Comparison of ENCODE assay signal across 28 mouse cellular contexts in the genomic region with DNA sequence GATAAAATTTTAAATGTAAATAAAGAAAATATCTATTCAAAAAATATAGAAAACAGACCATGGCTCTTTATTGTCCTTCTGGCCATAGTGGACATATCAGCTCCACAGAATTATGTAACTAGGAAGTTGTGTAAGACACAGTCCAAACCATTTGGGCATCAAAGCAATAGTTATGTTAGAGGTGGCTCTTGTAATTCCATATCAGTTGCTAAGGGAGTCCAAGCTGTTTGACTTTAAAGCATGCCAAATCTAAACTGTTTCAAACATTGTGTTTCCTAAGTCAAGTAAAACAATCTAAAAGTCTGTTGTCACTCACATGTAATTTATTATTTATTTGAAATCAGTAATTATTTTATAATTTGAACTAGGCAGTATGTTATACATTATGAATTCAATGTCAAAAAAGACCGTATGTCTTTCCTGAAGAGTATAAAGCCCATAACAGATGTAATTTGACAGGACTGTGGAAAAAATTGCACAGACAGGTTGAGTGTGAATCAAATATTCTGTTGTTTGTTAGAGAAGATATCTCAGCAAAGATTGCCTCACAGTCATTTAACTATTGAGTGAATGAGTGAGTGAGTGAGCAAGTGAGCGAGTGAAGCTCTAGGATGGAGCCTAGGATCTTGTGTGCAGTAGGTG.
DNase-seq lines count a peak whose midpoint lies in the region; ATAC-seq and TF ChIP-seq lines count a peak whose summit lies in the region.
"Had no signal": no experiment of that assay in that cellular context is flagged by ENCODE, and none has a peak within 500 bp of the region (broad histone marks: within the 10 kb centered on the region; RNA-seq: fewer than 3 reads in every experiment).

No protein-coding gene starts in this region.

- WGBS in forebrain, embryonic 15.5 days, result 69% methylated on average over 2 of the region's 2 CpGs
- WGBS in forebrain, embryonic 12.5 days, result 92% methylated on average over 2 of the region's 2 CpGs
- WGBS in liver, adult 2 months, result 79% methylated on average over 2 of the region's 2 CpGs
- WGBS in liver, embryonic 11.5 days, result 75% methylated on average over 2 of the region's 2 CpGs
- 87% methylated on average over 2 of the region's 2 CpGs for WGBS in intestine, postnatal 0 days

- ATAC-seq in forebrain, embryonic 15.5 days (replicated peaks), result peak; percentile 61; the same call in 1 of the 2 replicates
- no peak for ATAC-seq in forebrain, embryonic 12.5 days (ENCODE audit: low FRiP score)
- ATAC-seq in liver, embryonic 11.5 days (replicated peaks; ENCODE audit: low FRiP score), result no peak
- no peak for ATAC-seq in granulocyte monocyte progenitor cell, adult 5-6 weeks (replicated peaks; ENCODE audit: poor library complexity, severe bottlenecking)
- ATAC-seq in intestine, postnatal 0 days, result no peak
- ATAC-seq: CD4-positive, CD25-positive, alpha-beta regulatory T cell, adult 4 months; hindbrain, embryonic 16.5 days; intestine, embryonic 15.5 days had no signal

- no peak overlapping the region for H3K9ac ChIP-seq in forebrain, embryonic 15.5 days (replicated peaks)
- no peak overlapping the region for H3K9ac ChIP-seq in forebrain, embryonic 12.5 days
- no peak overlapping the region for H3K9ac ChIP-seq in liver, adult 2 months (ENCODE audit: low read depth, low read length)
- no peak overlapping the region for H3K9ac ChIP-seq in liver, embryonic 11.5 days (ENCODE audit: low read depth, low read length)
- H3K9ac ChIP-seq in intestine, postnatal 0 days (ENCODE audit: low read depth, low read length), result no peak overlapping the region
- H3K9ac ChIP-seq: embryonic facial prominence, embryonic 12.5 days; embryonic facial prominence, embryonic 15.5 days; heart, embryonic 12.5 days; heart, embryonic 15.5 days; hindbrain, embryonic 13.5 days; intestine, embryonic 15.5 days had no signal

- no peak overlapping the region; the same call in 1 of the 2 replicates for H3K27ac ChIP-seq in forebrain, embryonic 15.5 days (replicated peaks)
- no peak overlapping the region for H3K27ac ChIP-seq in forebrain, embryonic 12.5 days
- H3K27ac ChIP-seq in liver, adult 2 months (replicated peaks; ENCODE audit: insufficient read depth, low read depth, low read length), result no peak overlapping the region
- no peak overlapping the region for H3K27ac ChIP-seq in liver, embryonic 11.5 days (ENCODE audit: low read depth, low read length)
- H3K27ac ChIP-seq in intestine, postnatal 0 days (ENCODE audit: low read depth, low read length), result no peak overlapping the region
- H3K27ac ChIP-seq: embryonic facial prominence, embryonic 12.5 days; embryonic facial prominence, embryonic 15.5 days; gastrocnemius, adult 2 months; heart, embryonic 15.5 days; hindbrain, embryonic 10.5 days; hindbrain, embryonic 13.5 days; intestine, embryonic 15.5 days had no signal

- H3K4me1 ChIP-seq in forebrain, embryonic 15.5 days, result no peaks in the 10 kb centered on the region
- H3K4me1 ChIP-seq in forebrain, embryonic 12.5 days, result no peaks in the 10 kb centered on the region
- H3K4me1 ChIP-seq in liver, adult 2 months (ENCODE audit: control insufficient read depth, insufficient read depth, low read length), result no peaks in the 10 kb centered on the region
- H3K4me1 ChIP-seq in liver, embryonic 11.5 days (replicated peaks; ENCODE audit: control insufficient read depth, insufficient read depth, low read length), result no peaks in the 10 kb centered on the region
- H3K4me1 ChIP-seq in intestine, postnatal 0 days (replicated peaks; ENCODE audit: control insufficient read depth, insufficient read depth, low read length), result no peaks in the 10 kb centered on the region
- H3K4me1 ChIP-seq: embryonic facial prominence, embryonic 15.5 days; heart, embryonic 15.5 days; hindbrain, embryonic 10.5 days; hindbrain, embryonic 13.5 days; intestine, embryonic 15.5 days had no signal

- DNase-seq in liver, adult 2 months (ENCODE audit: extremely low read depth, low read depth, low spot score), result peak; percentile 5
- DNase-seq in liver, embryonic 11.5 days (ENCODE audit: low spot score), result no peak
- peak; percentile 40 for DNase-seq in brain, embryonic 18.5 days (ENCODE audit: low read depth, low spot score)
- DNase-seq: adrenal gland, adult 2 months; adrenal gland, postnatal 14 days; cerebellum, adult 11 months; cerebellum, adult 2 months; cerebellum, adult 9-11 months; cerebellum, postnatal 25 days; gastrocnemius, adult 2 months; gastrocnemius, postnatal 14 days; heart, adult 18-20 months; heart, postnatal 10 days; heart, postnatal 36 days; kidney, adult 18-20 months had no signal

- no peak for TF ChIP-seq POLR2A in liver, adult 2 months (IDR thresholded peaks at IDR 0.05; ENCODE audit: extremely low read depth, insufficient read depth, low read length)

- no peak for TF ChIP-seq CTCF in liver, adult 2 months (IDR thresholded peaks at IDR 0.05; ENCODE audit: low read depth, low read length)
- no peak for TF ChIP-seq CTCF in intestine, postnatal 0 days (IDR thresholded peaks at IDR 0.05; ENCODE audit: low read depth)

- H3K79me2 ChIP-seq in liver, adult 2 months (ENCODE audit: control insufficient read depth, insufficient read depth, low read length), result no peaks in the 10 kb centered on the region

- no peak overlapping the region for H3K4me2 ChIP-seq in forebrain, embryonic 15.5 days (replicated peaks)
- H3K4me2 ChIP-seq in forebrain, embryonic 12.5 days, result no peak overlapping the region
- H3K4me2 ChIP-seq in liver, embryonic 11.5 days, result no peak overlapping the region
- H3K4me2 ChIP-seq in intestine, postnatal 0 days (replicated peaks; ENCODE audit: low read depth), result no peak overlapping the region
- H3K4me2 ChIP-seq: embryonic facial prominence, embryonic 12.5 days; embryonic facial prominence, embryonic 15.5 days; heart, embryonic 12.5 days; heart, embryonic 15.5 days; hindbrain, embryonic 13.5 days; intestine, embryonic 15.5 days had no signal

- H3K36me3 ChIP-seq in forebrain, embryonic 15.5 days, result no peaks in the 10 kb centered on the region
- H3K36me3 ChIP-seq in forebrain, embryonic 12.5 days (replicated peaks), result no peaks in the 10 kb centered on the region
- no peaks in the 10 kb centered on the region for H3K36me3 ChIP-seq in liver, adult 2 months (ENCODE audit: control insufficient read depth, insufficient read depth, low read length)
- H3K36me3 ChIP-seq in liver, embryonic 11.5 days (ENCODE audit: control insufficient read depth, insufficient read depth, low read length), result no peaks in the 10 kb centered on the region
- no peaks in the 10 kb centered on the region for H3K36me3 ChIP-seq in intestine, postnatal 0 days (ENCODE audit: control insufficient read depth, insufficient read depth)
- H3K36me3 ChIP-seq: embryonic facial prominence, embryonic 12.5 days; embryonic facial prominence, embryonic 15.5 days; heart, embryonic 12.5 days; heart, embryonic 15.5 days; hindbrain, embryonic 10.5 days; hindbrain, embryonic 13.5 days; intestine, embryonic 15.5 days had no signal

- no peaks in the 10 kb centered on the region for H3K27me3 ChIP-seq in forebrain, embryonic 15.5 days
- no peaks in the 10 kb centered on the region for H3K27me3 ChIP-seq in forebrain, embryonic 12.5 days
- H3K27me3 ChIP-seq in liver, adult 2 months (ENCODE audit: control insufficient read depth, insufficient read depth, low read length), result no peaks in the 10 kb centered on the region
- no peaks in the 10 kb centered on the region for H3K27me3 ChIP-seq in liver, embryonic 11.5 days (replicated peaks; ENCODE audit: control insufficient read depth, insufficient read depth, low read length)
- H3K27me3 ChIP-seq in intestine, postnatal 0 days (replicated peaks; ENCODE audit: control insufficient read depth, insufficient read depth, low read length), result no peaks in the 10 kb centered on the region
- H3K27me3 ChIP-seq: embryonic facial prominence, embryonic 12.5 days; embryonic facial prominence, embryonic 15.5 days; heart, embryonic 12.5 days; heart, embryonic 15.5 days; hindbrain, embryonic 13.5 days; intestine, embryonic 15.5 days had no signal

- H3K4me3 ChIP-seq in forebrain, embryonic 15.5 days, result no peak overlapping the region
- H3K4me3 ChIP-seq in forebrain, embryonic 12.5 days (replicated peaks), result no peak overlapping the region
- H3K4me3 ChIP-seq in liver, adult 2 months (ENCODE audit: insufficient read depth, low read depth, low read length), result no peak overlapping the region
- H3K4me3 ChIP-seq in liver, embryonic 11.5 days (ENCODE audit: low read depth, low read length), result no peak overlapping the region
- H3K4me3 ChIP-seq in intestine, postnatal 0 days (ENCODE audit: low read depth, low read length), result no peak overlapping the region
- H3K4me3 ChIP-seq: embryonic facial prominence, embryonic 12.5 days; embryonic facial prominence, embryonic 15.5 days; gastrocnemius, adult 2 months; heart, embryonic 12.5 days; heart, embryonic 15.5 days; hindbrain, embryonic 10.5 days; hindbrain, embryonic 13.5 days; intestine, embryonic 15.5 days had no signal

- H3K9me3 ChIP-seq in forebrain, embryonic 15.5 days, result no peaks in the 10 kb centered on the region
- H3K9me3 ChIP-seq in forebrain, embryonic 12.5 days, result no peaks in the 10 kb centered on the region
- H3K9me3 ChIP-seq in liver, embryonic 11.5 days (ENCODE audit: control insufficient read depth, low read length), result no peaks in the 10 kb centered on the region
- H3K9me3 ChIP-seq in intestine, postnatal 0 days (ENCODE audit: control insufficient read depth), result no peaks in the 10 kb centered on the region
- H3K9me3 ChIP-seq: embryonic facial prominence, embryonic 12.5 days; embryonic facial prominence, embryonic 15.5 days; heart, embryonic 12.5 days; heart, embryonic 15.5 days; hindbrain, embryonic 10.5 days; hindbrain, embryonic 13.5 days; intestine, embryonic 15.5 days had no signal
